Mouse (Mus musculus) left cerebral cortex, adult 11 months (tissue): ENCODE results near the gene Mgat4a.

Experiments used
- DNase-seq: peaks from one replicate; pipeline ENCODE4 v3.0.0; 2022; ENCODE audit warnings: low spot score

Mgat4a gene

DNA sequence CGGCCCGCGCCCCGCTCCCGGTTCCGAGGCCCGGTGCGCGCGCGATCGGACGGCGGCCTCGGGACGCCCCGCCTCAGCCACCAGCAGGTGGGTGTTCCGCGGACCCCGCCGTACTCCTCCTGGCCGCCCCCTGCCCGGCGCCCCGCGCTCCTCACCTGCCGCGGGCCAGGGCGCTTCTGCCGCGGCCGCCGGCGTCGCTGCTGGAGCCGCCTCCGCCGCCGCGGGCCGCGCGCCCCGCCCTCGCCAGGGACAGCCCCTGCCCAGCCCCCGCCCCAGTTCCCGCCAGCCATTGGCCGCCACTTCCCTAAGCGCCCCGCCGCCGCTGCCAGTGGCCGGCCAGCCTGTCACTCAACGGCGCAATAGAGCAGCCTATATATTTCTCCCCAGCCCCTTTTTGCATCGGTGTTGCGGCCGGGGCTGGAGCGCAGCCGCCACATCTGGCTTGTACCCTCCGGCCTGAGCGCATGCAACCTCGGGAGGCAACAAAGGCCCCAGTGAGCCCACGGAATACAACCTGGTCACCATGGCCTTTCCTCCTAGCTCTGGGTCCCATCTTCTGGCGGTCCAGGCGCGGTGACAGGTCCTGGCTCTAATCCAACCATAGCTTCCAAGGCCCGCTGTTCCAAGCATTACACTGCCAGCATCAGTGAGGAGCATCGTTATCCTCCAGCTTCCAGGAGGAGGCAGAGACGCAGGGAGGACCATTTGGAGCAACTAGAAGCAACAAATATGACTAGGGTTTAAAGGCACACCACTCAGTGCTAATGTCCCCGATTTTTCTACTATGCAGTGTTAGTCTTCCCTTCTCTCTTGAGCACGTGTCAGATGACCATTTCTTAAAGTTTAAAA, at the start of gene Mgat4a:
Gene Mgat4a (minus strand): TSS at position 207 of the 849 bp plus-strand sequence.
- DNase-seq, result peak; percentile 86

DNA sequence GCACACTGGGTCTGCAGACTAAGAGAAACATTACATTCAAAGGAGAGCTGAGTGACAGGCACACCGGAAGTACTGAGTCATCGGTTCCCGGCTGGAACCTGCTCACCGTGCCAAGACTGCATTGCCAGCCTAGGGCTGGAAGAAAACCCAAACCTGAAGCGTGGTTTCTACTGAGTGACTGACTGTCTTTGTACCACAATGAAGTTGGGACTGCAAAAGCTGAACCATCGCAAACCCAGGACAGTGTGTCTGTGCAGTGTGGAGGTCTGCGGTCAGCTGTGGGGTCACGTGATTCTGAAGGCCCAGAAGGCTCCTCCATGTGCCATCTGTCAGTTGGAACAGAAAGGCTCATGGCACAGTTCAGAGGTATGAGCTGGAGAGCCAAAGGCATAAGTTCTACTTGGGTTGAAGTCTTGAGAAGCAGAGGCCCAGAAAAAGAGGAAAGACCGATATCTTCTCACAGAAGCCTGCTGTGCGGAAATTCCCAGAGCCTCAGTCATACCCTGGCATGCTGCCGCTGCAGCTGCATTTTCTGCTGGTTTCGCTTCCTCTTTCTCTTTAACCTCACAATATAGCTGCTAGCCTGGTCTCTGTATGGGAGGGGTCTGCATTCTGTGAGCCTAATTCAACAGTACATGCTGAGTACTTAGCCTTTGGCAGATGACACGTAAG, 45.1 kb upstream of the Mgat4a start:
- DNase-seq, result no peak

DNA sequence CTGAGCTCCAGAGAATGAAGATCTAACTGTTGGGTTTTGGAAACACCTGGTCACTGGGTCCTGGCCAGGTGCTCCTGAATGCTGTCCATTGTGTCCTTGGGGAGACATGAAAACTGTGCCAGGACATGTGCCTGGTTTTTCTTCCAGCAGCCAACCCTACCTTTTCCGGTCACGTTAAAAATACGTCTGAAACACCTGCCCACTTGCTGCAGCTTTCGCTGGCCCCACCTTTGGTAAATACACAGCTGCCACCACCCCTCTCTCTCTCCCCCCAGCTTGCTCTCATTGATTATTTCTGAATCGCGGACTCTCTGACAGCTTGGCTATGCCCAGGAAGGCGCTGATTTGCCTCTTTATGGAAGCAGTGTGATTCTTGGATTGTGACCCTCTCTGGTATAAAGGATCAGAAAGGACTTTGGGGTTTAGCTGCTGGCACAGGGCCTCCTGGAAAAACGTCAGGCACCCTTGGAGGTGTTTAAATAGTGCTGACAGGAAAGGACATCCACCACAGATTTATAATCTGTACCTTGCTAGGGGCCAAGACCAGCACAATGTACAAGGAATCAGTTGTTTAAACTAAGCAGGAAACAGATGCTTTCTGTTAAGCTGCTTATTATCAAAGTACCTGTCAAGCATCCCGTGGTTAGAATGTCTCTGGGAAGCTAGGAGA, 43.1 kb upstream of the Mgat4a start:
- DNase-seq, result no peak

DNA sequence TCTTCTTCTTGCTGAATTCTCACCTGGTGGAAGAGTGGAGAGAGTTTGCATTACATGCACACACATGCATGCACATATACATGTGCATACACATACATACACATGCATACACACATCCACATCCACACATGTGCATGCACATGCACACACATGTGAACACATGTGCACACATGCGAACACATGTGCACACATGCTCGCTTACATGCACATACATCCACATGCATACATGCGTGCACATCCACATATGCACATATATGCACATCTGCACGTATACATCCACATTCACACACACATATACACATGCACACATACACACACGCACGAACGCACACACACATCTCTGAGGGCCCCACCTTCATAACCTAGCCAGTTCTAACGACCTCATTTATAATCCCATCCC, 42.4 kb upstream of the Mgat4a start:
- DNase-seq, result no peak

DNA sequence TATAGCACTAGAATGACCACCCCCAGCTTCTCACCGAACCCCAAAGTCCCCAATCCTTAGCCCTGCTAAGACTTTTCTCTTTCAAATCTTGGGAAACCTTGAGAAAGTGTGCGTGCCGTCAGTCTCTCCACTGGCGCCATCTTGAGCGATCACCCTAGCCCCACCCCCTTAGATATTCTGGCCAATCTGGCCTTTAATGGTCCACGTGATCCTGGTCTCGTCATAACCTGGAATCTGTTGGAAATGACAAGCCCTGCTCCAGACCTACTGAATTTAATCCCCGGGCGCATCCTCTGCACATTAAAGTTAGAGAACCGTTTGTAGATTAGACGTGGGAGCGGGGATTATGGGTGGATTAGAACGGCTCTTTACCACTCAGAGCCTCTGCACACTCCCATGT, 38.9 kb upstream of the Mgat4a start:
- DNase-seq, result no peak

DNA sequence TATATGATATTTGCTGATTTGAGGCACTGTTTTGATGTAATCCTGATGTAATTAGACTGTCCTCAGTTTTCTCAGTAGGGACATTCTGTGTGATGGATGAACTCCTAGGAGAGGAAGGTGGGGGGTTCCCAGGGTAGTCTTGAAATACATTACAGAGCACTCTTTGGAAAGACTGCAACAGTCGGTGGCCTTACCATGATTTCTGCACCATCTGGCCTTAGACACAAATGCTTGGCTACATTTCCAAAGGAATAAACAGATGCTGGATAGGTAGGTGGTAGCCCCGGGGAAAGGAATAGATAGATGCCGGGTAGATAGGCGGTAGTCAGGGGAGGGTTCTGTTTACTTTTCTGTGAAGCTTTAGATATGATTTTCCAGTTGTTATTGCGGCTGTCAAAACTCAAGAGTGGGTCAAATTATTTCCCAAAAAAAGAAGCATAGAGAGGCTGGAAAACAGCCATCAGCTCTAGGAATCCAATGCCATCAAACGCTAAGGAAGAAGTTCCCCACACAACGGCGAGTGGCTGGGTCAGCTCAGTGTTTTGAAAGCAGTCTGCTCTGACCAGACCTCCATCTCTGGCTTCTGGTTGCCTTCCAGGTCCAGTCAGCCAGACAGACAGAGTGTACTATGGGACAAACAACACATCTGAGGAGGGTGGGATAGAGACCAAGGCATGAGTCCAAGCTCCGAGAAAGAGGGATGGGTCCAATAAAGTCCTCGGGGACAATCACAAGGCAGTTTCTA, 31.9 kb upstream of the Mgat4a start:
- DNase-seq, result no peak

DNA sequence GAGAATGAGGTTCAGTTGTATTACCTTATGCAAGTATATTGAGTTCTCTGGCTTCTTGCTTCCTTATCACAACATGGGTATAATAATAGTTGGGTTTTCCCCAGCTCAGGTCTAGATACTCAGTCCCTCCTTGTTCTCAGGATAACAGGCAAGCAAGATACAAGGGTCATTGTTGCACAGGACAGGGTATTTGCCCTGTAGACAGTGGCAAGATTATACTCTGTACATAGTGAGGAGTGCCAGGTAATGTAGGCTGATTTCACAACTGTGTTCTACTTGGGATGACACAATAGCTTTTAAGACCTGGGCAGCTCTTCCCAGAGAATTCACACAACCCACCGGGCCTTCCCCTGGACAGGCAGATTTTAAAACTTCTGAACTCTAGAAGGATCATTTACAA, 27.6 kb upstream of the Mgat4a start:
- DNase-seq, result no peak

DNA sequence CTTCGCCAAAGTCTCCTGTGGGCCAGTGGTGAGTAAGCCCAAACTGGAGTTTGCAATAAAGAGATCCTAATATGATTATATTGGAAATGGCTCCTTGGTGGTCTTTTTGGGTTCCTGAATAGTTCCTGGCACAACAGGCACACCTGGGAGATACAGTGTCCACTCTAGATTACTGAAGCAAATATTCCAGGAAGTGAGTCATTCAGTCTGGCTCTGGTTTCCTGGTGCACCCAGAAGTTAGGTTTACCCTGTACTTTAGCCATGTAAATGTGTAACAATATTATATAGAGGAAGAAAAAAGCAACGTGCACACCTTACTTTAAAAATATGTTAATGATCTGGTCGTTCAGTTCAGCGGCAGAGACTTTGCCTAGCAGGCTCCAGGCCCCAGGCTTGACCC, 25.9 kb upstream of the Mgat4a start:
- no peak for DNase-seq

DNA sequence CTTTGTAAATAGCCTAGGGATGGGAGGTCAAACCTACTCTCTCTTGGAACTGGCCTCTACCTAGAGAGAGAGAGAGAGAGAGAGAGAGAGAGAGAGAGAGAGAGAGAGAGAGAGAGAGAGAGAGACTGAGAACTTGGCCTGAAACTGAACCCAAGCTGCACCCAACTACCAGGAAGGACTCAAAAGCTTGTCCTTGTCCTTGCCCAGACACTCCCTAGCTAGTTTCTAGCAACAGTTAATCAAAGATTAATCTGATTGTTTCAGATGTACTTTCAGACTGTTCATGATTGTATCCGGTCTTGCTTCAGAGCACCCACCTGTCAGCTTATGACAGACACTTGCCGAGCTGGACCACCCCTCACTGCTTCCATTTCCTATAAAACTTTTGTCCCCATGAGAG, 25.5 kb upstream of the Mgat4a start:
- no peak for DNase-seq

DNA sequence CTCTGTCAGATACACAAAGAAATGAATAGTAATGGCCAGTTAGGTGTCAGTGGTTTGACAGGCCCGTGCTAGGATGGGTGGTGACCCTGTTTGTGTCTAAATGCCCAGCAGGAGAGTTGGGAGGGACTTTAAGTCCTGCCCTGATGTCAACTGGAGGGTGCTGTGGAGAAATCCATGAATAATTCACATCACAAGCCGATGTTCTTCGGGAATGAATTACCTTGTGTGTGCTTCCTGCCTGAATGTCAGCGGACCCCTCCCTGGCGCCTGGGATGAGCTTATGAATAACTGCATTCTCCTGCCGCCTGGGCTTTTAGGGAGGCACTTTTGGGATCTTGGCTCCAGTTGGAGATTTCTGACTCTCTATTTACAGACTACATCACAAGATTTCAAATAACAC, 24.6 kb upstream of the Mgat4a start:
- DNase-seq, result no peak

DNA sequence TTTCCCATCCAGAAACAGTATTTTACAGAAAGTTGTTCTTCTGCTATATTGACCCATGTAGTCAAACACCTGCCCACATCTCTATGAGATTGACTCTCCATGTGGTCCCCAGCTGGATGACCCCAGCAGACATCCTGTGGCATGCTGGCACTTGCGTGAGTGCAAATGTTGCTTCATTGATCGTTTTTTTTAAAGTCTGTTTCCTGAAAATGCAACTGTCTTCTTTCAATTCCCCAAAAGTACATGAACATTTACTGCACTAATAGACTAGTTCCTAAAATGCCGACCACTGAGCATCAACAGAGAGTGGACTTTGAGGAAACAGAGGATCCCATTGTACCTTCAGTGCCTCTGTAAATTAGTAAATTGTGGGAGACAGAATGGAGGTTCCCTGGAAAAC, 21.1 kb upstream of the Mgat4a start:
- no peak for DNase-seq

DNA sequence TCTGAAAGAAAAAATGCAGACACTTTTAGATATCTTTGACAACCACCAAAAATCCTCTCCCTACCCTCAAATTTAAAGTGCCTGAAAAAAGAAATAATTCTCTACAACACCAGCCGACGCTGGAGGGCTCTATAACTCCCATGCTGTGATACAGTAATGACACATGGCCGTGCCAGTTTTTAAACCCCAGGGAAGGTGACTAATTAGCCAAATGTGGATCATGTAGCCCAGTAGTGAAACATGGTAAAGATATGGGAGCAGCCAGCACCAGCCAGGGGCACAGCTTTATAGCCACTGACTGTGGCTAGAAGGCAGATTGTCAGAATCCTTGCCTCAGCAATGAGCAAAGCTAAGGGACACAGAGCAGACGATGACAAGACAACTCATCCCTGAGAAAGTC, 19.5 kb upstream of the Mgat4a start:
- no peak for DNase-seq

DNA sequence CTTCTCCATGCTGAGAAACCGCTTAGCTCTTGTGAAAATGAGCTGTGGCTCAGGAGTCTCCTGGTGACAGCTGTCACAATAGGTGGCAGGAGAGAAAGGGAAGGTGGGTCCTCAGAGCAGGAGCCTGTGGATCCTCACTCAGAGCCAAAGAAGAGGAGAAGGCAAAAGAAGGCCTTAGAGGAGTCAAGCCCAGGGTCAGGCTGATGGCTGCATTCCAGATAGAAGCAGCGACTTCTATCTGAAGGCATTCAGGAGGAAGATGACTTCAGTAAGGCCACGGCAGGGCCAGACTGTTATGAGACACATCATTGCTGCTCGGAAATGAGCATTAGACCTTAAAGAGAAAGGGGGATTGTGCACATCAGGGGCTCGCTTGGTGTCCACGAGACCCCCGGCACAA, 11.2 kb upstream of the Mgat4a start:
- DNase-seq, result no peak

DNA sequence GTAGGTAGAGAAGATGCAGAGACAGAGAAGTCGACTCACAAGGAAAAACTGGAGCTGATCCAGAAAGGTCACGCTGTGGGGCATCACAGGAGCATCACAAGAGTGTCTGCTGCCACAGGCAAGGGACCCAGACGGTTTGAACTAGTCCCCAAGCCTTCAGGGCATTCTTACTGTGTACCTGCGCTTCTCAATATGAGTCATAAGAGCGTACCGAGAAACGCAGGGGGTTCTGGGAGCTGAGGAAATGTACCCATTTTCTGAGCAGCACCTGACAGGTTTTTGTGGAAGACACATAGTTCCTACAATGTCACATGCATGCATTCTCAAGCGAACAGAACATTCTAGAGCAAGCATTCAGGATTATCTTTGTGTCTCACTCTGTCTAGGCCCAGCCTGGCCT, 8.7 kb upstream of the Mgat4a start:
- DNase-seq, result no peak

DNA sequence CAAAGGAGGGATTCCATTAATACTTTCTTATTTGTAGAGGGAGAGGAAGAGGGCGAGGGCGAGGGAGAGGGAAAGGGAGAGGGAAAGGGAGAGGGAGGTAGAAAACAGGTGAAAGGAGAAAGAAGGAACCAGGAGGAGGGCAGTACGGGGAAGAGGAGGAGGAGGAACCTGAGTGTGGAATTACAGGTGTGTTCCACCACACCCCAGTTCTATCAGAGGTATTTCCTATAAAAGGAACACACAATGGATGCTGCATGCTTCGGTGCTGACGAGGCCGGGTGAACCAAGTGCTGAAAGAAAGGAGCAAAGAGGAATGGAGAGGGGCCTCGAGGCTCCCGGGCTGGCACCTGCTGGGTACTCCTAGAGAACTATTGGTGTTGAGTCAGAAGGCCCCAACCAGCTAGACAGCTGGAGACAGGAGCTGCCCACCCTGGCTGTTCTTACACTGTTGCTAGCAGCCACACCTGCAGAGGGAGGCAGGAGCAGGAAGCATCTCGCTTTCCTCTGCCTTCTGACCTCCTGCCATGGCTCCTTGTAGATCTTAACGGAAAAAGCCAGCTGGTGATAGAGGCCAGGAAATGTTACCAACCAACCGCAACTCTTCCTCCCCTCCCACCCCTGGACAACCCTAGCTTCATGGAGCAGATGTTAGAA, 5.7 kb upstream of the Mgat4a start:
- DNase-seq, result no peak

DNA sequence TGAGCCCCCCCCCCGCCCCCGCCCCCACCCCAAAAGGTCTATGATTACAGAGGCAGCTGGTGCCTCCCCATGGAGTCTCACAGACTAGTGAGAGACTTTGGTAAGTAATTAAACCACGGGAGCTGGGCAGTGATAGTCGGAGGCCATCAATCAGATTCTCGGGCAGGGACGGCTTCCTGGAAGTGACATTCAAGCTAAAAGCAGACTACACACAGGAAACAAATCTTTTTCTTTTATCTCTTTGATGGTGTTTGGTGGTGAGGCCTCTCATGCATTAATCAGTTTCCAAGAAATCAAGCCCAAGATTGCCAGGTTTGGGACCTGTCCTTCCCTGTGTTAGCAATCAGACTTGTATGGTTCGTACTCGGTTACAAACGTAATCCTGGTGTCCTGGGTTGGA, 3.4 kb upstream of the Mgat4a start:
- DNase-seq, result no peak

DNA sequence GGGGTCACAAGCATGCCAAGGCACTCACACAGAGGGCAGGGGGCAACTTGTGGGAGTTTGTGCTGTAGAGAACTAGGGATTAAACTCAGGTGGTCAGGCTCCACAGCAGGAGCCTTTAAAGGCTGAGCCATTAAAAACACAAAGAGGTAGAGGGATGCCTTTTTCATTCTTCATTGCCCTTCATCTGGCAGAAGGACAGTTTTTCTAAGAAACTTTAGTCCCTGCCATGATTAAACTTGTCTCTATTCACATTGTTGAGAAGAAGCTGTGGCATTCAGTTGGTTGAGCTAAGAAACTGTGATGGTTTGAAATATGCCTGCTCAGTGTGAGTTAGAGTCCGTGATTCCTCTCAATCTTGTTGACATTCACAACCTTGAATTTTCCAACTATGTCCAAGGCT, 2.2 kb upstream of the Mgat4a start:
- DNase-seq, result no peak

DNA sequence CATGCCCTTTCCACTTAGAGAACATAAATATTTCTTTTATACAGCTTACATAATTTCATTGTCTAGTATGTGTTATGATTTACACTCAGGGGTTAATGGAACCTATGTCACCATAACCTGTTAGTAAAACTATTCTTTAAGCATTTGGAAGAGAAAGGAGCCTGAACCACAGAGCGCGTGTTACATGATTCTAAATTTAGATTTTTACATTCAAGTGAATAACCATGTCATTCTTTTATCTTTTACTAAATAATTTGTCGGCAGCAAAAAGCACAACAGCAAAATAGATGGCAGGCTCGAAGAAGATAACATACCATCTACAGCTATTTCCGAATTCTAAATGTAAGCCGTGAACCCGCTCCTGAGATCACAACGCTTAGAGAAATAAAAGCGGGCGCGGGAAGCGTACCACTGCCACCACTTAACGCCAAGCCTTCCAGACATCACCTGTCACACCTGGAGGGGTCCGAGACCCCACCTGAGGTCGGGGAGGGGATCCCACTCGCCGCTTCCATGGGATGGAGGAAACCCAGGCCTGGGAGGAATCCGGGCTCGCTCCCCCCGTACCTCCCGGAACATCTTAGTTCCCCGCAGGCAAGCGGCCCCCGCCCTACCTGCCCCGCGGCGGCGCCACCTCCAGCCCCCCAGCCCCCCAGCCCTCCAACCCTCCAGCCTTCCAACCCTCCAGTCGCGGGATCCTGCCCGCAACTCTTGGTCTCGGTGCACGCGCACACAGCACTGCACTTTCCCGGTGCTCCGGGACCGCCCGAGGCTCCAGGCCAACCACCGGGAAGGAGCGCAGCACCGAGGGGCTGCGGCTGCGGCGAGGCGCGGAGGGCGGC, 627 bp downstream of the Mgat4a start:
- DNase-seq, result no peak

DNA sequence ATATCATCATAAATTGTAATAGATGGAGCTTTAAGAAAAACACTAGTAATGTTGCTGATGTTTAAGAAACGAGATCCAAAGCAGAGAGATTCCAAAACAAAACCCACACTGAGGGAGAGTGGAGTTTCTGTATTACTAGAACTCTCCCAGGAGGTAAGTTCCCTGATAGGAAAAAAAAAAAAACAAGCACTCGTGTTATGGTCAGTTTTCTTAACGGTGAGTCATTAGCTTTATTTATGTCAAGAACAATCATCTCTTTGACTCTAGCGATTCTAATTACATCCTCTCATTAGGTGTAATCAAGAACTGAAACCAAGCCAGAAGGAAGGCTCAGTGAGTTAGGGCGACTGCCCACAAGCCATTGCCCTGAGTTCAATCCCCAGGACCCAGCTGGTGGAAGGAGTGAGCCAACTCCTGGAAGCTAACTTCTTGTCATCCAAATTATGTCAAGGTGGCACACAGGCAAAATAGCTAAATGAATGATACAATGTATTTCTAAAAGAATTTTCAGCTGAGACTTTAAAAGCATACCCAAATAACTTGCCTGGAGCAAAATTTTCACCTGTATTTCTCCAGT, 6.2 kb downstream of the Mgat4a start:
- DNase-seq, result no peak

DNA sequence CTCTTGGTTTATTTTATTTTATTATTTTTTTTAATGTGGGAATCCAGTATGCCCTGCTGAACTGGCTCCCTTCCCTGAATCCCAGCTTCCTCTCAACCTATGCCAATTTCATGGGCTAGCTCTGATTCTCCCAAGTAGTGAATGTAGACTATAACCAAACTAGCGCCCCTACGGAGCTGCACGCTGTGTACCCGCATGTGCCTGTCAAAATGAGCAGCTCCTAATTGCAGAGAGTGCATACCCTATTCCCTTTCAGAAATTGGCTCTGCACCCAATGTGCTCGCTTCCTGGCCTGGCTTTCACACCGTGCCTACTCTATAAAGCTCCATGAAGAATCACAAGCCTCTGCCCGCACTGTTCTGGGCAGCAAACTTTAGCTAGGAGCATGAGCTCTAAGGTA, 7.6 kb downstream of the Mgat4a start:
- DNase-seq, result no peak

DNA sequence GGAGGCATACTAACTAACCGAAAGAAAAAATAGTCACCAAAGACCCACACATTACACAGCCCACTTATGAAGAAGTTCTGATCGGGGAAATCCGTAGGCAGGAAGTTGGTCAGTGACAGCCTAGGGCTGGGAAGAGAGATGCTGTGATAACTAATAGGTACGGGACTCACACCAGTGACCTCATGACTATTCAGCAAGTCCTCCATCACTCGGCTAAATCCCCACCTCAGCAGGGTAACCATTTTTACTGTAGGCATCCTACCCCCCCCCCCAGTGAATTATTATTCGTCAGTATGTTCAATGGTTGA, 8.3 kb downstream of the Mgat4a start:
- no peak for DNase-seq
